Mouse (Mus musculus) urinary bladder, postnatal 36 days (tissue): Measurements from ENCODE around the gene Gkn2.

ENCODE experiments used
- DNase-seq, 2 experiments: peaks; one replicate each; pipeline ENCODE4 v3.0.0; 2022; ENCODE audit warnings: low spot score in 2 of 2, mixed read lengths in 1 of 2

The Gkn2 gene

GRCm38 (mm10) chr6:87399886-87400566, 26.9 kb downstream of the Gkn2 start:
- DNase-seq = no peak

- DNase-seq = no peak
Observed at GRCm38 (mm10) chr6:87401456-87401855, 28.3 kb downstream of the Gkn2 start.

GRCm38 (mm10) chr6:87412011-87412410, 38.9 kb downstream of the Gkn2 start:
- DNase-seq = no peak

GRCm38 (mm10) chr6:87422304-87422703, 49.1 kb downstream of the Gkn2 start:
- DNase-seq = no peak

GRCm38 (mm10) chr6:87424037-87424816, 51.1 kb downstream of the Gkn2 start:
- no peak for DNase-seq

- DNase-seq = no peak
Observed at GRCm38 (mm10) chr6:87426954-87427353, 53.8 kb downstream of the Gkn2 start.

- DNase-seq = no peak
Observed at GRCm38 (mm10) chr6:87427616-87428015, 54.5 kb downstream of the Gkn2 start.

- DNase-seq = no peak
Observed at GRCm38 (mm10) chr6:87428487-87429044, 55.4 kb downstream of the Gkn2 start, which contains the start of gene Bmp10. TSS of gene Bmp10 (plus strand) at chr6:87428994.
